Mouse (Mus musculus) hindbrain, embryonic 11.5 days (tissue): ENCODE measurements around the gene Ppp4r3b. TPM values are rescaled to one million over a fixed set of nuclear protein-coding genes. Genes with fewer than 3 reads are reported as not detected.
A peak's percentile ranks its signal among the peaks of the same experiment; 100 is the strongest.

ENCODE experiments used
- ATAC-seq: fragments of 200-750 bp; cut with Nextera tagmentation; 2 replicates; pipeline ENCODE4 v1.8.0; 2017; ENCODE audit warnings: mild to moderate bottlenecking, moderate TSS enrichment, moderate library complexity; ENCODE audit not compliant: low FRiP score
- DNase-seq: peaks from one replicate; pipeline ENCODE4 v3.0.0-alpha.2; 2015; ENCODE audit warnings: low spot score
- H3K27ac ChIP-seq: fragments of 300-500 bp; sonication (generic); 2 replicates; pipeline ENCODE4 v1.5.1; 2014; ENCODE audit warnings: mild to moderate bottlenecking, low read depth, low read length
- H3K27me3 ChIP-seq: fragments of 300-500 bp; sonication (generic); 2 replicates; pipeline ENCODE4 v1.6.1; 2014; ENCODE audit warnings: mild to moderate bottlenecking, low read length, moderate library complexity, mixed read lengths; ENCODE audit not compliant: control insufficient read depth, insufficient read depth
- H3K36me3 ChIP-seq: fragments of 300-500 bp; sonication (generic); 2 replicates; pipeline ENCODE4 v1.6.1; 2014; ENCODE audit warnings: mild to moderate bottlenecking, low read length, moderate library complexity, mixed read lengths; ENCODE audit not compliant: control insufficient read depth, insufficient read depth
- H3K4me1 ChIP-seq: fragments of 300-500 bp; sonication (generic); replicated peaks from 2 replicates; pipeline ENCODE4 v1.6.1; 2014; ENCODE audit warnings: low read length, mixed read lengths; ENCODE audit not compliant: control insufficient read depth, insufficient read depth
- H3K4me2 ChIP-seq: fragments of 300-500 bp; sonication (generic); replicated peaks from 2 replicates; pipeline ENCODE4 v1.6.1; 2014; ENCODE audit warnings: mild to moderate bottlenecking, low read depth, low read length
- H3K4me3 ChIP-seq: fragments of 300-500 bp; sonication (generic); 2 replicates; pipeline ENCODE4 v1.5.1; 2014; ENCODE audit warnings: low read depth, low read length
- H3K9ac ChIP-seq: fragments of 300-500 bp; sonication (generic); 2 replicates; pipeline ENCODE4 v1.6.1; 2014; ENCODE audit warnings: low read depth, low read length
- H3K9me3 ChIP-seq: fragments of 300-500 bp; sonication (generic); 2 replicates; pipeline ENCODE4 v1.6.1; 2016; ENCODE audit warnings: low read length; ENCODE audit not compliant: control insufficient read depth
- WGBS: fragments of 180-500 bp; shearing (Covaris S2); extraction: QIAGEN DNeasy Blood & Tissue Kit; methylation state at CpG from one replicate; pipeline ENCODE4 v1.1.7; 2014; 5-methylcytosine and 5-hydroxymethylcytosine counted together
- polyA plus RNA-seq: library from polyadenylated mRNA; unstranded; fragments of >200 nt; fragmentation: Nextera tagmentation; extraction: Ambion mirVana; gene quantifications from 2 replicates; pipeline ENCODE4 v1.2.1, GENCODE M21; 2014

Gene Ppp4r3b
- polyA plus RNA-seq, 1 experiment from 2014 or later, result 105 TPM

- Histone ChIP-seq H3K36me3 (no peaks in the 10 kb centered on the region), H3K4me2 (peak overlapping the region; percentile 82), H3K4me3 (peak overlapping the region; percentile 89), H3K9ac (peak overlapping the region; percentile 99), H3K4me1 (0 out of 2 replicates have a peak, but pooled peaks cover 3% of the 10 kb centered on the region), H3K9me3 (no peaks in the 10 kb centered on the region), H3K27ac (no peak overlapping the region), H3K27me3 (no peaks in the 10 kb centered on the region)
- ATAC-seq (peak; percentile 8; the same call in 1 of the 2 replicates), DNase-seq (peak; percentile 38)
- WGBS, result 8% methylated on average over 13 of the region's 13 CpGs
Observed at GRCm38 (mm10) chr11:29173706-29174436, 1.2 kb downstream of the Ppp4r3b start.

- Histone ChIP-seq H3K4me2 (no peak overlapping the region), H3K36me3 (no peaks in the 10 kb centered on the region), H3K4me1 (no peaks in the 10 kb centered on the region), H3K27me3 (no peaks in the 10 kb centered on the region), H3K4me3 (no peak overlapping the region), H3K27ac (no peak overlapping the region), H3K9ac (no peak overlapping the region), H3K9me3 (no peaks in the 10 kb centered on the region)
- WGBS, result 100% methylated on average over 1 of the region's 1 CpGs
- DNase-seq (no peak), ATAC-seq (no peak)
Observed at GRCm38 (mm10) chr11:29179319-29179718, 6.6 kb downstream of the Ppp4r3b start.

- H3K36me3 ChIP-seq, result no peaks in the 10 kb centered on the region
- no peaks in the 10 kb centered on the region for H3K9me3 ChIP-seq
- DNase-seq, result no peak
- WGBS, result 92% methylated on average over 3 of the region's 3 CpGs
- no peak overlapping the region for H3K27ac ChIP-seq
- H3K4me3 ChIP-seq, result no peak overlapping the region
- no peak overlapping the region for H3K9ac ChIP-seq
- no peaks in the 10 kb centered on the region for H3K4me1 ChIP-seq
- H3K4me2 ChIP-seq, result no peak overlapping the region
- H3K27me3 ChIP-seq, result no peaks in the 10 kb centered on the region
- ATAC-seq, result no peak
Observed at GRCm38 (mm10) chr11:29180657-29181056, 8.0 kb downstream of the Ppp4r3b start.

- Histone ChIP-seq H3K36me3 (no peaks in the 10 kb centered on the region), H3K4me2 (no peak overlapping the region), H3K9ac (no peak overlapping the region), H3K9me3 (no peaks in the 10 kb centered on the region), H3K27me3 (no peaks in the 10 kb centered on the region), H3K4me1 (no peaks in the 10 kb centered on the region), H3K27ac (no peak overlapping the region), H3K4me3 (no peak overlapping the region)
- 95% methylated on average over 5 of the region's 5 CpGs for WGBS
- ATAC-seq (no peak), DNase-seq (no peak)
Observed at GRCm38 (mm10) chr11:29181751-29182150, 9.1 kb downstream of the Ppp4r3b start.

- Histone ChIP-seq H3K4me2 (no peak overlapping the region), H3K9me3 (no peaks in the 10 kb centered on the region), H3K4me3 (no peak overlapping the region), H3K27ac (no peak overlapping the region), H3K27me3 (no peaks in the 10 kb centered on the region), H3K4me1 (no peaks in the 10 kb centered on the region), H3K9ac (no peak overlapping the region), H3K36me3 (0 out of 2 replicates have a peak, but pooled peaks cover 2% of the 10 kb centered on the region)
- ATAC-seq (no peak), DNase-seq (no peak)
- 93% methylated on average over 2 of the region's 2 CpGs for WGBS
Observed at GRCm38 (mm10) chr11:29188981-29189380, 16.3 kb downstream of the Ppp4r3b start.

GRCm38 (mm10) chr11:29203653-29204052, 31.0 kb downstream of the Ppp4r3b start:
- DNase-seq (no peak), ATAC-seq (no peak)
- no peak overlapping the region for H3K27ac ChIP-seq
- H3K4me2 ChIP-seq, result no peak overlapping the region
- 86% methylated on average over 5 of the region's 5 CpGs for whole genome bisulfite sequencing
- no peak overlapping the region for H3K4me3 ChIP-seq
- no peaks in the 10 kb centered on the region for H3K27me3 ChIP-seq
- no peak overlapping the region for H3K9ac ChIP-seq
- no peaks in the 10 kb centered on the region; the same call in 1 of the 2 replicates for H3K36me3 ChIP-seq
- H3K4me1 ChIP-seq, result no peaks in the 10 kb centered on the region
- H3K9me3 ChIP-seq, result no peaks in the 10 kb centered on the region

- no peak overlapping the region for H3K9ac ChIP-seq
- ATAC-seq (no peak), DNase-seq (no peak)
- whole genome bisulfite sequencing, result 94% methylated on average over 2 of the region's 2 CpGs
- no peaks in the 10 kb centered on the region; the same call in 1 of the 2 replicates for H3K36me3 ChIP-seq
- no peak overlapping the region for H3K4me3 ChIP-seq
- H3K9me3 ChIP-seq, result no peaks in the 10 kb centered on the region
- no peak overlapping the region for H3K4me2 ChIP-seq
- H3K4me1 ChIP-seq, result no peaks in the 10 kb centered on the region
- no peak overlapping the region for H3K27ac ChIP-seq
- H3K27me3 ChIP-seq, result no peaks in the 10 kb centered on the region
Observed at GRCm38 (mm10) chr11:29209774-29210173, 37.1 kb downstream of the Ppp4r3b start.

- H3K4me3 ChIP-seq, result no peak overlapping the region
- H3K4me1 ChIP-seq, result no peaks in the 10 kb centered on the region
- no peak overlapping the region for H3K9ac ChIP-seq
- no peaks in the 10 kb centered on the region for H3K9me3 ChIP-seq
- H3K36me3 ChIP-seq, result 0 out of 2 replicates have a peak, but pooled peaks cover 4% of the 10 kb centered on the region
- H3K4me2 ChIP-seq, result no peak overlapping the region
- H3K27ac ChIP-seq, result no peak overlapping the region
- ATAC-seq (no peak), DNase-seq (no peak)
- H3K27me3 ChIP-seq, result no peaks in the 10 kb centered on the region
- WGBS, result 93% methylated on average over 2 of the region's 2 CpGs
Observed at GRCm38 (mm10) chr11:29216196-29216595, 43.5 kb downstream of the Ppp4r3b start.

- Histone ChIP-seq H3K9me3 (no peaks in the 10 kb centered on the region), H3K4me1 (no peaks in the 10 kb centered on the region), H3K9ac (no peak overlapping the region), H3K4me2 (no peak overlapping the region), H3K27me3 (no peaks in the 10 kb centered on the region), H3K4me3 (no peak overlapping the region), H3K36me3 (0 out of 2 replicates have a peak, but pooled peaks cover 7% of the 10 kb centered on the region), H3K27ac (no peak overlapping the region)
- DNase-seq (no peak), ATAC-seq (no peak)
Observed at GRCm38 (mm10) chr11:29219055-29219454, 46.4 kb downstream of the Ppp4r3b start.
